Comparison of ENCODE assay signal across 9 mouse cellular contexts in the genomic region with DNA sequence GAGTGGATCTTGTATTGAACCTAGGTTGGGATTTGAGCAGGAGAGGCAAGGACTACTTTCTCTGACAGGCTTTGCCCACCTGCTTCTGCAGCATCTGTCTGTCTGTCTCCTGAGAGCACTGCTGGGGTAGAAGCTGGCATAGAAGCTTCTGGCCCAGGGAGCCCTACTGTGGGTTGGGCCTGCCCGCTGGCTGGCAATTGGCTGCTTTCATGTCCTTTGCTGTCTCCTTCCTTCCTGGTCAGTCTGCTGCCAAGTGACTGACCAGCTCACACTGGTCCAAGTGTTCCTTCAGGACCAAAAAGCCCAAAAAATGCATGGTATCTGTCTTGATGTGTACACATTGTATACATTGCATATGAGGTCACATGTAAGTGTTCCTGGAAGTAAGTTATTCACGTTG.
"Had no signal": no experiment of that assay in that cellular context is flagged by ENCODE, and none has a peak within 500 bp of the region (broad histone marks: within the 10 kb centered on the region; RNA-seq: fewer than 3 reads in every experiment).

No protein-coding gene starts in this region.

- H3K9me3 ChIP-seq: midbrain, embryonic 13.5 days had no signal

- H3K4me2 ChIP-seq: midbrain, embryonic 13.5 days had no signal

- H3K9ac ChIP-seq: liver, embryonic 14.5 days; midbrain, embryonic 13.5 days had no signal

- DNase-seq: kidney, postnatal 25 days; liver; lung, adult 2 months; lung, postnatal 36 days; right cerebral cortex, postnatal 14 days; thymus, postnatal 4 days had no signal

- H3K27ac ChIP-seq: left cerebral cortex, adult 2 months; liver, embryonic 14.5 days; midbrain, embryonic 13.5 days had no signal

- ATAC-seq: midbrain, embryonic 13.5 days had no signal

- H3K4me3 ChIP-seq: left cerebral cortex, adult 2 months; midbrain, embryonic 13.5 days had no signal

- H3K27me3 ChIP-seq: midbrain, embryonic 13.5 days had no signal
